Mouse (Mus musculus): Measurements from ENCODE around the gene Cryzl1. TPM values are rescaled to one million over a fixed set of nuclear protein-coding genes. Genes with fewer than 3 reads are reported as not detected.
A peak's percentile ranks its signal among the peaks of the same experiment; 100 is the strongest.

Gene Cryzl1
- polyA plus RNA-seq, 1 experiment from 2014 or later, result 75.7 TPM

DNA sequence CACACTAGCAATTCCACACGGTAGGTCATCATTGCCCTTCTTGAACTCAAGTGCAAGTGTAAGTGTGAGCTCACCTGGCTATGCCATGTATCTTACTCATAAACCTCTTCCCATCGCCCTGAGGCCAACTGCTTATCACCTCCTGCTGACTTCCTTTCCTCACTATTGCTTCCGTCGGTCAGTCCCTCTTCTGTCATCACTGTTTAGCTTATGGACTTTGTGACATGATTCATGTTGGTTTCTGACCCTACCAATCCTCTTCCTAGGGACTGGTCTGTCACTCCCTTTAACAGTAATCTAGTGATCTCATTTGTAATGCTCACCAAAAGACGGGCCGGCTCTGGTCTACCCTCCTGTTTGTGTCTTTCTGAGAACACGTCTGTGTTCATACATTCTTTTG, 18.5 kb downstream of the Cryzl1 start:
- no peaks in the 10 kb centered on the region for H3K9me3 ChIP-seq (replicated peaks)
- H3K4me2 ChIP-seq (replicated peaks), result no peak overlapping the region
- no peaks in the 10 kb centered on the region for H3K27me3 ChIP-seq
- H3K9ac ChIP-seq, result no peak overlapping the region
- no peak overlapping the region for H3K4me3 ChIP-seq (replicated peaks)
- H3K27ac ChIP-seq (replicated peaks), result no peak overlapping the region
- 84% methylated on average over 7 of the region's 7 CpGs for WGBS
- no peaks in the 10 kb centered on the region for H3K4me1 ChIP-seq
- H3K36me3 ChIP-seq, result peaks cover 68% of the 10 kb centered on the region
- no peak for ATAC-seq (ENCODE audit: insufficient number of reproducible peaks, low FRiP score, low TSS enrichment, low read depth)

DNA sequence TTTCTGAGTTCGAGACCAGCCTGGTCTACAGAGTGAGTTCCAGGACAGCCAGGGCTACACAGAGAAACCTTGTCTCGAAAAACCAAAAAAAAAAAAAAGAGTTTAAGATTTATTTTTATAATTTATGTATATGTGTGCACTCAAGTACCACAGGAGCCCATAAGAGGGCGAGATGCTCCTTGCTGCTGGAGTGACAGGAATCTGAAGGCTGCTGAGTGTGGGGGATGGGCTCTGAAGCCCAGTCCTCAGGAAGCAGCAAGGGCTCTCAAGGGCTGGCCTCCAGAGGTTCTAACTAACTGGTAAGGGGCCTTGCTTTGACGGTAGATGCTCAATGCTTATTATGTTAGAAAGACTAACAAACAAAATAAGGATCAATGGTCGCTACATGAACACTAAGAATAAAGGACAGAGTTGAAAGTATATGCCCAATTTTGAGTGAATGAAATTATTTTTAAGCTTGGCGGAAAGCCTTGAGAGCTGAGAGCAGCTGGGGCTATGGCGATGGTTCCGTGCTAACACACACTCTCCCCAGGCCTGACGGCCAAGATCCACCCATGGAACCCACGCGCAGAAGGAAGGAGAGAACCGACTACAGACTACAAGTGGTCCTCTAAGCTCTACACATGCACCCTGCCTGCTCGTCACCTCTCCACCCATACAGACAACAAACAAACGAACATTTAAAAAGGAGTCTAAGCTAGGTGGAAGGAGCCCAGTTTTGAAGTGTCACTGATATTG, 24.0 kb downstream of the Cryzl1 start:
- Histone ChIP-seq H3K27me3 (no peaks in the 10 kb centered on the region), H3K4me1 (no peaks in the 10 kb centered on the region), H3K36me3 (peaks cover 61% of the 10 kb centered on the region), H3K4me2 (replicated peaks) (no peak overlapping the region), H3K27ac (replicated peaks) (no peak overlapping the region), H3K9ac (no peak overlapping the region), H3K9me3 (replicated peaks) (no peaks in the 10 kb centered on the region), H3K4me3 (replicated peaks) (no peak overlapping the region)
- no peak for ATAC-seq (ENCODE audit: insufficient number of reproducible peaks, low FRiP score, low TSS enrichment, low read depth)
- 77% methylated on average over 14 of the region's 14 CpGs for WGBS

DNA sequence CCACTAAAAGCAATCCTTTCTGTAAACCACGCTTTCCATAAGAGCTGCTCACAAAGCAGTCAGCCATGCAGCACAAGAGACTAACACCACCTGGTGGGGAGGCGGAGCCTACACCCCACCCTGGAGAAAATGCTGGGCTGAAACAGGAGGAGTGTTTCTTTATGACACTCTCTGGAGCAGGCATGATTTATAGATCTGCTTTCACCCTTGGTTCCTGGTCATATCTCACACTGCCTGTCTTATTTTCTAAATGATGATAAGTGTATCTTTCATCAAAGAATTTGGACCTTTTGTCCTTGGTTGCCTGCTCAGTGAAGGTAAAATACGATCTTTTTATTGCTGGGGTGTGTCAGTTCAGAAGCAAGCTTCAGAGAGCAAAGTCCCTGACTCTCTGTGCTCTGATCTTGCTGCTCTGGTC, 26.0 kb downstream of the Cryzl1 start:
- H3K36me3 ChIP-seq, result peaks cover 64% of the 10 kb centered on the region
- ATAC-seq (ENCODE audit: insufficient number of reproducible peaks, low FRiP score, low TSS enrichment, low read depth), result no peak
- WGBS, result 71% methylated on average over 3 of the region's 3 CpGs

DNA sequence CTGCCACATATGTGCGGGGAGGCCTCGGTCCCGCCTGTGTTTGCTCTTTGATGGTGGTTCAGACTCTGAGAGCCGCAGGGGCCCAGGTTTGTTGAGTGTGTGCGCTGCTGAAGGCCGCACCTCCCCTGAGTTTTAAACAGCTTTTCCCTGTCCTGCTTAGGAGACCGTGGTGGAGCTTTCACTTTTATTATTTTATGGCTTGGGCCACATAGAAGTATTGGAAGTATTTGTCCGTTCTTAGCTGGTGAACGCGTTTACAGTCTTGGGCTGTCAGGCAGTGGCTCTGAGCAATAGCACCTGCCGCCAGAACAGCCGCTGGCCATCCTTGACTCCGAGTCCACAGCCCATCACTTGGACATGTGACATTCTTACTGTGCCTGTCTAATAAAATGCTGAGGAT, 26.9 kb downstream of the Cryzl1 start:
- Histone ChIP-seq H3K4me1 (no peaks in the 10 kb centered on the region), H3K4me3 (replicated peaks) (no peak overlapping the region), H3K36me3 (peaks cover 57% of the 10 kb centered on the region), H3K27ac (replicated peaks) (no peak overlapping the region), H3K27me3 (no peaks in the 10 kb centered on the region), H3K9ac (no peak overlapping the region), H3K9me3 (replicated peaks) (no peaks in the 10 kb centered on the region), H3K4me2 (replicated peaks) (no peak overlapping the region)
- 88% methylated on average over 13 of the region's 13 CpGs for WGBS
- ATAC-seq (ENCODE audit: insufficient number of reproducible peaks, low FRiP score, low TSS enrichment, low read depth), result no peak

More for the DNA sequence above, 26.0 kb downstream of the Cryzl1 start:
- Histone ChIP-seq H3K9me3 (replicated peaks) (no peaks in the 10 kb centered on the region), H3K4me2 (replicated peaks) (no peak overlapping the region), H3K27ac (replicated peaks) (no peak overlapping the region), H3K27me3 (no peaks in the 10 kb centered on the region), H3K9ac (no peak overlapping the region), H3K4me3 (replicated peaks) (no peak overlapping the region), H3K4me1 (no peaks in the 10 kb centered on the region)

DNA sequence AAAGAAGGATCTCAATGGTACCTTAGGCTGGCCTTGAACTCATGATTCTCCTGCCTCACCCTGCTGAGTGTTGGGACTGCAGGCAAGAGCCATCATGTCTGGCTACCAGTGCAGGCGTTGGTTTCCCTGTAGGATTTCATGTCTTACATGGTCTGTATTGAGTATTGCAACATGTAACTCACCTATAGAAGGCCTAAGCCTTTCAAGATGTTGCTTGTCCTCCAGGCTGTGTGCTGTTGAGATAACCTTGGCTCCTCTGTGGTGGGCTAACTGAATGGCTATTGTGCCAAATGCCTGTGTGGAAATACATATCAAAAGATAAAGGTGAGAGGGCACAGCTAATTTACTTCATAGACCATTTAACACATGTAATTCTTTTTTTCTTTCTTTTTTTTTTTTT, 29.8 kb downstream of the Cryzl1 start:
- H3K27ac ChIP-seq (replicated peaks), result no peak overlapping the region
- no peak overlapping the region for H3K9ac ChIP-seq
- ATAC-seq (ENCODE audit: insufficient number of reproducible peaks, low FRiP score, low TSS enrichment, low read depth), result no peak
- no peaks in the 10 kb centered on the region for H3K9me3 ChIP-seq (replicated peaks)
- H3K4me2 ChIP-seq (replicated peaks), result no peak overlapping the region
- H3K27me3 ChIP-seq, result no peaks in the 10 kb centered on the region
- H3K36me3 ChIP-seq, result peaks cover 45% of the 10 kb centered on the region
- no peak overlapping the region for H3K4me3 ChIP-seq (replicated peaks)
- 83% methylated on average over 1 of the region's 1 CpGs for WGBS
- no peaks in the 10 kb centered on the region for H3K4me1 ChIP-seq

DNA sequence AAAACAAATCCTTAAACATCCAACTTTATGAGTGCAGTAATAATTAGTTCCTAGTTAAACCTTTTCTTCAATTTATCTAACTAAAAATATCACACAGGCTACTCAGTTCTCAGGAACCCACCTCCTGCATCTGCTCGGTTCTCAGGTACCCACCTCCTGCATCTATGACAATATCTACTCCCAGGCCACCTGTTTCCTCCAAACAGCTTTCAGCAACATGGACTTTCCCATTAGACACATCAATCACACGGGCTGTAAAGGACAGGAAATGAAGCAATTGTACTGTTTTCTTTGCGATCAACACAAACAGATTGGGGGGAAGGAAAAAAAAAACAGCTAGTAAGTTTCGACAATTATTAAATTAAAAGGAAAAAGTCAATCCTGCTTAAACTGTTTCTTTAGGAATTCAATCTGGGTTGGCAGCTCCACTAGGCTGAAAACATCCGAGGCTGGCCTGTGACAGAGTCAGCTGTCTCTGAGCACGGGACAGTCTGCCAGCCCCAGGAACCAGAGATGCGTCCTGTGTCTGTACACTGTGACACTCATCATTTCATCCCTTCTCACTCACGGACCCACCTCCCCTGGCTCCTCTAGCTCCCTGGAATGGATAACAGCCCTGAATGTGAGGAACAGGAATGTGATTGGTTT, 33.5 kb downstream of the Cryzl1 start:
- no peak for ATAC-seq (ENCODE audit: insufficient number of reproducible peaks, low FRiP score, low TSS enrichment, low read depth)
- Histone ChIP-seq H3K4me3 (replicated peaks) (no peak overlapping the region), H3K4me1 (no peaks in the 10 kb centered on the region), H3K27me3 (no peaks in the 10 kb centered on the region), H3K4me2 (replicated peaks) (no peak overlapping the region), H3K27ac (replicated peaks) (no peak overlapping the region), H3K36me3 (peaks cover 25% of the 10 kb centered on the region), H3K9ac (no peak overlapping the region), H3K9me3 (replicated peaks) (no peaks in the 10 kb centered on the region)
- WGBS, result 55% methylated on average over 8 of the region's 8 CpGs

DNA sequence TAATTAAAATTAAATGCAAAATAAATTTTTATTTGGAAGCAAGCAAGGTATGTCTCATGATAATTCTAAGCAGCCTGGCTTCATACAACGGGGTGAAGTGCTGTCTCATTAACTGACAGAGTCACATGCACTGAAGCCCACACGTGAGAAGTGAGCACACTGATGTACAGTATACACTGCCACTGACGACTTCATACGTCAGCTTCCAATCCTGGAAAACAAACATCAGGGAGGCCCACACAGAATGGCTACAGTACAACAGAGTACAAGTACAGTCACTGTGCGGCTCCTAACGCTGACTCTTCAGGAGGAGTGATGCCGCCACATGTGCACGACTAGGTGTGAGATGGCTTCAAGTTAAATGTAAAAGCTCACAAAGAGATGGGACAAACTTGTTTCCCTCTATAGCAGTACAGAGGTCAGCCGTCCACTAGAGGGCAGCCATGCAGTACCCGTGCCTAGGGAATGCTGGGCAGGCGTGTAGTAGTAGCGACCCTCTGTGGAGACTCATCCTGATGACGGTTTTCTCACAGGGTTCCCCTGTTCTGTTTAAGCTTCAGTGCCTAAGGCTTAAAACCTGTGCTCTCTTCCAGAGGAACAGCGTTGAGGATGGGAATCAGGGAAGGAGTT, 34.2 kb downstream of the Cryzl1 start:
- no peak; the same call in 1 of the 2 replicates for ATAC-seq (ENCODE audit: insufficient number of reproducible peaks, low FRiP score, low TSS enrichment, low read depth)
- Histone ChIP-seq H3K36me3 (peaks cover 22% of the 10 kb centered on the region), H3K27ac (replicated peaks) (no peak overlapping the region), H3K4me3 (replicated peaks) (no peak overlapping the region), H3K27me3 (no peaks in the 10 kb centered on the region), H3K9ac (no peak overlapping the region), H3K4me2 (replicated peaks) (no peak overlapping the region), H3K4me1 (no peaks in the 10 kb centered on the region), H3K9me3 (replicated peaks) (no peaks in the 10 kb centered on the region)
- 31% methylated on average over 14 of the region's 14 CpGs for WGBS

DNA sequence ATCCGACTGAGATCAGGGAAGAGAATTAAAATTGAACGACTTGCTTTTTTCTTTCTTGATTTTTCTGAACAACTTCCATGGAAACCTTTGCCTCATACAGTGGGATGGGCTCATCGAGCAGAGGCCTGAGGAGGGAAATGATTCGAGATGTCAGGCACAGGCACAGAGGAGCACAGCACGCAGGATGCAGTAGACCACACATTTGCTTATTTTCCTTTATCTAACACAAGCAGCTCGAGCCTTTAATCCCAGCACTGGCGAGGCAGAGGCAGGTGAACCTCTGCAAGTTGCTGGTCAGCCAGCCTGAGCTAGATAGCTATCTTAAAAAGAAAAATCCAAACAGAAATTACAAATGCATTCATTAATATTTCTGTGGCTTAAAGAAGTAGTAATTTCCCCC, 39.0 kb downstream of the Cryzl1 start:
- no peak for ATAC-seq (ENCODE audit: insufficient number of reproducible peaks, low FRiP score, low TSS enrichment, low read depth)
- Histone ChIP-seq H3K9me3 (replicated peaks) (no peaks in the 10 kb centered on the region), H3K36me3 (peaks cover 15% of the 10 kb centered on the region; the same call in 1 of the 2 replicates), H3K27ac (replicated peaks) (no peak overlapping the region), H3K27me3 (no peaks in the 10 kb centered on the region), H3K4me2 (replicated peaks) (no peak overlapping the region), H3K4me3 (replicated peaks) (no peak overlapping the region), H3K9ac (no peak overlapping the region), H3K4me1 (peaks cover 13% of the 10 kb centered on the region)
- 41% methylated on average over 7 of the region's 7 CpGs for whole genome bisulfite sequencing

DNA sequence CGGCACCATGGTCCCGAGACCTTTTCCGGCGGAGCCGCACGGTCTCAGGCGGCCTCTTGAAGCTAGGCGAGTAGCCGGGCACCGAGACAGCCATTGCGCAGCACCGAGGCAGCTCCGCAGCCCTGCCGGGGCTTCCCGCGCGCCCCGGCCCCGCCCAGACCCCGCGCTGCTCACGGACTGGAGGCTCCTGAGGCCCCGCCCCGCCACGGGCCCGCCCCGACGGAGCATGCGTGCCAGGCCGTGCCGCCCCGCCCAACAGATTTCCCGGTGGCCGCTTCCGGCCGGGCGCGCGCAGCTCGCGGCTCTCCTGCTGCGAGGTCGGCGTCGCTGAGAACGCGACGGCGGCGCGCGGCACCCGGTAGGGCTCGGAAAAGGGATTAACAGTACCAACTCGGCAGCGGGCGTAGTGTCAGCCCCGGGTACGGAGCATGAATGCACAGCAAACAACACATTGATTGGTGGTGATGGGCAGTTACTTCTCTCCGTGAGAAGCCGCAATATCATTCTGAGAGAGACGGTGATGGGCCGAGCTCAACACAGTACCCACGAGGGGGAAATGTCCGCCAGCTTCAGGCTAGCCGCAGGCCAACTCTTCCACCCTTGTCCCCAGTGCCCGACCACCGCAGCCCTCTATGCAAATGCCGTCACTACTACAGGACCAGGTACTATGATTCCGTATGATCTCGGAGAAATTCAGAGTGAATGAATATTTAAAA, 40.0 kb downstream of the Cryzl1 start, which contains the start of gene Donson:
Gene Donson (minus strand): TSS at position 152 of the 716 bp plus-strand sequence.
- peaks cover 13% of the 10 kb centered on the region for H3K4me1 ChIP-seq
- peak within 1 kb of the TSS; percentile 95 for H3K9ac ChIP-seq
- H3K27me3 ChIP-seq, result no peaks in the 10 kb centered on the region
- H3K9me3 ChIP-seq (replicated peaks), result no peaks in the 10 kb centered on the region
- H3K4me2 ChIP-seq (replicated peaks), result peak within 1 kb of the TSS; percentile 92
- peak; percentile 99 for ATAC-seq (ENCODE audit: insufficient number of reproducible peaks, low FRiP score, low TSS enrichment, low read depth)
- peak within 1 kb of the TSS; percentile 83 for H3K27ac ChIP-seq (replicated peaks)
- peak within 1 kb of the TSS; percentile 93 for H3K4me3 ChIP-seq (replicated peaks)
- peaks cover 20% of the 10 kb centered on the region; the same call in 1 of the 2 replicates for H3K36me3 ChIP-seq
- under 1% methylated on average over 68 of the region's 71 CpGs for WGBS

DNA sequence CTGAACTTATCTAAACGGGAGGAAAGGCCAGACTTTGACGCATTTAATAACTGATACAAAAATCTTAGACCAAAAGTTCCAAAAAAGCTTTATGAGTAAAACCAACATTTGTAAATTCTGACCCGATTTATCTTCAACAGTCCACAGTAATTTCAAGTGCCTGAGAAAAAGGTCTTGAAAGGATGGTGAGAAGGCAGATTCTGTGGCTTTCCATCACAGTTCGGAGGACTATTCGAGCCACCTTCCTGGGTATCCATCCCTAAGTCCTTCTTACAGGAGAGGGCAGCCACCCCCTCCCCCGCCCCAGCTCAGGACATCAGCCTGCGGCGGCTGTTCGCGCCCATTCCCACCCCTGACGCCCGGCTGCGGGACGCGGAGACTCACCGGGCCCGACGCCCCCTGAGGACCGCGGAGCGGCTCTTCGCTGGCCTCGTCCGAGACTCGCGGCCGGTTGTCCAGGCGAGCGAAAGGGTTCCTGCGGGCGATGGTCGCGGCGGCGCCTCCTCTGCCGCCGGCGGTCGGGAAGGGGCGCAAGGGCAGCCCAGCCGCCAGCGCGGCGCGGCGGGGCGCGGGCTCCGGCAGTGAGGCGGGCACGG, 40.7 kb downstream of the Cryzl1 start:
- peak overlapping the region; percentile 58; the same call in 1 of the 2 replicates for H3K27ac ChIP-seq (replicated peaks)
- peak; percentile 39; the same call in 1 of the 2 replicates for ATAC-seq (ENCODE audit: insufficient number of reproducible peaks, low FRiP score, low TSS enrichment, low read depth)
- peak overlapping the region; percentile 95 for H3K9ac ChIP-seq
- no peaks in the 10 kb centered on the region for H3K27me3 ChIP-seq
- peak overlapping the region; percentile 93 for H3K4me3 ChIP-seq (replicated peaks)
- no peaks in the 10 kb centered on the region for H3K9me3 ChIP-seq (replicated peaks)
- peak overlapping the region; percentile 92 for H3K4me2 ChIP-seq (replicated peaks)
- peaks cover 13% of the 10 kb centered on the region for H3K4me1 ChIP-seq
- WGBS, result 1% methylated on average over 50 of the region's 51 CpGs
- H3K36me3 ChIP-seq, result peaks cover 23% of the 10 kb centered on the region; the same call in 1 of the 2 replicates

Data from embryonic facial prominence, embryonic 15.5 days (tissue).